Mouse (Mus musculus) inflammation-experienced regulatory T-cells, adult 6 months (primary cell): ENCODE measurements around the gene Cxcr3. TPM values are rescaled to one million over a fixed set of nuclear protein-coding genes. Genes with fewer than 3 reads are reported as not detected.

Source experiments
- polyA plus RNA-seq, 3 experiments: library from polyadenylated mRNA; unstranded; fragments of 100-300 nt; shearing (Covaris generic); gene quantifications; one replicate each; pipeline ENCODE4 v1.2.1; 2017

Gene Cxcr3
- polyA plus RNA-seq, 3 experiments from 2014 or later, result 176 to 419 (median 200) TPM

Other genes with a start within 250 kb of the Cxcr3 start
- 10 to 100 TPM; 22.0 to 25.9 (median 23.1) TPM for gene Taf1, start 201.5 kb downstream of the Cxcr3 start, polyA plus RNA-seq
- gene Ogt, start 94.2 kb downstream of the Cxcr3 start, polyA plus RNA-seq, result 100 to 1,000 TPM; 153 to 224 (median 174) TPM
- gene Gm4779, start 60.2 kb upstream of the Cxcr3 start, polyA plus RNA-seq, result under 1 TPM in 1 of 3 experiments, not detected in 2; 0.74 TPM
- under 1 TPM in 1 of 3 experiments, not detected in 2; 0.94 TPM for gene 8030474K03Rik, start 60.4 kb upstream of the Cxcr3 start, polyA plus RNA-seq
- gene Nhsl2, start 115.1 kb upstream of the Cxcr3 start, polyA plus RNA-seq, result 1 to 10 TPM; 1.3 to 6.6 (median 1.5) TPM